Mouse (Mus musculus) WW6 (cell line): Measurements from ENCODE around the gene Qdpr.

Source experiments
- DNase-seq: peaks from one replicate; pipeline ENCODE4 v3.0.0-alpha.2; 2013; ENCODE audit warnings: low read depth, low spot score

Gene Qdpr

GRCm38 (mm10) chr5:45449831-45450716 is at the start of gene Qdpr:
Gene Qdpr, minus strand, starts transcription at chr5:45450236.
- peak; percentile 98 for DNase-seq

GRCm38 (mm10) chr5:45497564-45497963 is 47.5 kb upstream of the Qdpr start:
- no peak for DNase-seq

- no peak for DNase-seq
These were observed 47.0 kb upstream of the Qdpr start for GRCm38 (mm10) chr5:45496930-45497550.

- no peak for DNase-seq
These were observed 46.4 kb upstream of the Qdpr start for GRCm38 (mm10) chr5:45496479-45496878.

GRCm38 (mm10) chr5:45496042-45496441 is 46.0 kb upstream of the Qdpr start:
- DNase-seq = no peak

GRCm38 (mm10) chr5:45495429-45495975 is 45.5 kb upstream of the Qdpr start:
- DNase-seq = no peak

GRCm38 (mm10) chr5:45494093-45494755 is 44.2 kb upstream of the Qdpr start:
- DNase-seq = no peak

- peak; percentile 89 for DNase-seq
These were observed 43.4 kb upstream of the Qdpr start, which contains the start of gene Lap3 for GRCm38 (mm10) chr5:45493191-45494092. Gene Lap3, plus strand, starts transcription at chr5:45493374.

- no peak for DNase-seq
These were observed 41.7 kb upstream of the Qdpr start for GRCm38 (mm10) chr5:45491776-45492175.

GRCm38 (mm10) chr5:45483654-45484053 is 33.6 kb upstream of the Qdpr start:
- DNase-seq = no peak

- no peak for DNase-seq
These were observed 32.6 kb upstream of the Qdpr start for GRCm38 (mm10) chr5:45482607-45483006.

- DNase-seq = no peak
These were observed 31.1 kb upstream of the Qdpr start for GRCm38 (mm10) chr5:45481125-45481524.

GRCm38 (mm10) chr5:45480066-45480465 is 30.0 kb upstream of the Qdpr start:
- no peak for DNase-seq

GRCm38 (mm10) chr5:45477601-45478000 is 27.6 kb upstream of the Qdpr start:
- DNase-seq = no peak

GRCm38 (mm10) chr5:45476288-45476687 is 26.3 kb upstream of the Qdpr start:
- no peak for DNase-seq

- no peak for DNase-seq
These were observed 25.7 kb upstream of the Qdpr start for GRCm38 (mm10) chr5:45475771-45476170.

- DNase-seq = no peak
These were observed 24.7 kb upstream of the Qdpr start for GRCm38 (mm10) chr5:45474758-45475157.

- no peak for DNase-seq
These were observed 24.2 kb upstream of the Qdpr start for GRCm38 (mm10) chr5:45474215-45474614.

GRCm38 (mm10) chr5:45473521-45473920 is 23.5 kb upstream of the Qdpr start:
- DNase-seq = no peak

- no peak for DNase-seq
These were observed 22.9 kb upstream of the Qdpr start for GRCm38 (mm10) chr5:45472880-45473450.

GRCm38 (mm10) chr5:45454456-45454855 is 4.4 kb upstream of the Qdpr start:
- no peak for DNase-seq
